Mouse (Mus musculus) midbrain, embryonic 15.5 days (tissue): Measurements from ENCODE around the gene Hmgcl. TPM values are rescaled to one million over a fixed set of nuclear protein-coding genes. Genes with fewer than 3 reads are reported as not detected.

ENCODE experiments used
- ATAC-seq: fragments of 200-750 bp; cut with Nextera tagmentation; replicated peaks from 2 replicates; pipeline ENCODE4 v1.8.0; 2017; ENCODE audit warnings: moderate TSS enrichment
- H3K27ac ChIP-seq: fragments of 300-500 bp; sonication (generic); 2 replicates; pipeline ENCODE4 v1.5.1; 2015; ENCODE audit warnings: mild to moderate bottlenecking, inconsistent platforms
- H3K27me3 ChIP-seq: fragments of 300-500 bp; sonication (generic); replicated peaks from 2 replicates; pipeline ENCODE4 v1.6.1; 2015; ENCODE audit warnings: inconsistent platforms
- H3K36me3 ChIP-seq: fragments of 300-500 bp; sonication (generic); replicated peaks from 2 replicates; pipeline ENCODE4 v1.6.1; 2015; ENCODE audit warnings: inconsistent platforms
- H3K4me1 ChIP-seq: fragments of 300-500 bp; sonication (generic); 2 replicates; pipeline ENCODE4 v1.6.1; 2015; ENCODE audit warnings: inconsistent platforms
- H3K4me2 ChIP-seq: fragments of 300-500 bp; sonication (generic); 2 replicates; pipeline ENCODE4 v1.6.1; 2015; ENCODE audit warnings: inconsistent platforms, mild to moderate bottlenecking, moderate library complexity
- H3K4me3 ChIP-seq: fragments of 300-500 bp; sonication (generic); 2 replicates; pipeline ENCODE4 v1.5.1; 2015; ENCODE audit warnings: mild to moderate bottlenecking, inconsistent platforms
- H3K9ac ChIP-seq: fragments of 300-500 bp; sonication (generic); 2 replicates; pipeline ENCODE4 v1.6.1; 2015; ENCODE audit warnings: mild to moderate bottlenecking, inconsistent platforms
- H3K9me3 ChIP-seq: fragments of 300-500 bp; sonication (generic); 2 replicates; pipeline ENCODE4 v1.6.1; 2016; ENCODE audit warnings: inconsistent platforms
- WGBS: fragments of 180-500 bp; shearing (Covaris S2); methylation state at CpG from one replicate; pipeline ENCODE4 v1.1.7; 2015; ENCODE audit warnings: mixed read lengths; 5-methylcytosine and 5-hydroxymethylcytosine counted together
- polyA plus RNA-seq: library from polyadenylated mRNA; unstranded; fragments of >200 nt; fragmentation: Nextera tagmentation; extraction: Ambion mirVana; gene quantifications from 2 replicates; pipeline ENCODE4 v1.2.1, GENCODE M21; 2015

The Hmgcl gene
- 57.0 and 63.4 TPM in 2 replicates for polyA plus RNA-seq

DNA sequence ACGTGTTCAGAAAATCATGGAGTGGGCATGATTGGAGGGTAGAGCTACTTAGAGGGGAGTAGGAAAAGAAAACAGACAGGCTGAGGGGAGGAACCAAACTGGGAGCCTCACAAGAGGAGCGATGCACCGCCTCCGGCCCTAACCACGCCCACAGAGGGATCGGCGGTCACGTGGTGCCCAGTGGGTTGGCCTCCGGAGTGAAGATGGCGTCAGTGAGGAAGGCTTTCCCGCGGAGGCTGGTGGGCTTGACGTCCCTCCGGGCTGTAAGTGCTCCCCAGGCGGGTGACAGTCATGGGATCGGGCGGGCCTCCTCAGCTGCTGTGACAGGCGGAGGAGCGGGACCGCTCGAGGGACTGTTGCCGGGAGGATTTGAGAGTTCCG is at the start of gene Hmgcl:
Hmgcl (plus strand) TSS at position 171 of the 381 bp plus-strand sequence.
- Histone ChIP-seq H3K27ac (peak within 1 kb of the TSS; percentile 81), H3K27me3 (no peaks in the 10 kb centered on the region), H3K9me3 (no peaks in the 10 kb centered on the region), H3K4me2 (peak within 1 kb of the TSS; percentile 82), H3K9ac (peak within 1 kb of the TSS; percentile 75), H3K4me3 (peak within 1 kb of the TSS; percentile 80), H3K4me1 (peaks cover 22% of the 10 kb centered on the region), H3K36me3 (no peaks in the 10 kb centered on the region)
- peak; percentile 93 for ATAC-seq
- WGBS, result 0% methylated on average over 23 of the region's 23 CpGs

DNA sequence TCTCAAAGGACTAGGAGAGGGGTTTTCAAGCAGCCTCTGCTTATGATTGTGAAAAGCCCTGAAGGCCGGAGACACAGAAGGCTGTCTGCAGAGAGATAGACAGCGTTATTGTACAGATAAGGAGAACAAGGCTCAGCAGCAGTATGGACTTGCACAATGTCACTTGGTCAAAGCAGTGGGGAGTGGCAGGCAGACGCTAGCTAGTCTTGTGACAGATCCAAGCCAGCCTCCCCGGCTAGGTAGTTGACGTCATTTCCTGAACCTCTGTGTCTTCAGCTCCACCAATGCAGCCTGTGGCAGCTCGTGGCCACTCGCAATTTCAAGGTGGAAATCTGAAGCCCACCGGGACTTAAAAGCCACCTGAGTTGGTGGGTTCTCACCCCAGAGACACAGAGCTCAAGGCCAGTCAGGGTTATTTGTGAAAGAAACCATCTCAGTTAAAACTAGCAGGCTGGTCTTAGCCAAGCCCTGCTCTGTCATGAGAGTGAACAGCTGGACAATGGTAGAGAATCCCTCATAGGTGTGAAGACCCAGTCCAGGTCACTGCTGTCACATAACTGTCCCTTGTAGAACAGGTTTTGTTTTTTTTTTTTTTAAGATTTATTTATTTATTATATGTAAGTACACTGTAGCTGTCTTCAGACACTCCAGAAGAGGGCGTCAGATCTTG is 47.7 kb upstream of the Hmgcl start:
- Histone ChIP-seq H3K27ac (no peak overlapping the region), H3K4me2 (no peak overlapping the region), H3K4me1 (no peaks in the 10 kb centered on the region), H3K9ac (no peak overlapping the region), H3K4me3 (no peak overlapping the region), H3K9me3 (no peaks in the 10 kb centered on the region), H3K36me3 (no peaks in the 10 kb centered on the region), H3K27me3 (no peaks in the 10 kb centered on the region)
- 76% methylated on average over 9 of the region's 9 CpGs for WGBS
- no peak for ATAC-seq

GRCm38 (mm10) chr4:135899050-135899448 is 47.2 kb upstream of the Hmgcl start:
- Histone ChIP-seq H3K36me3 (no peaks in the 10 kb centered on the region), H3K9ac (no peak overlapping the region), H3K4me2 (no peak overlapping the region), H3K9me3 (no peaks in the 10 kb centered on the region), H3K4me3 (no peak overlapping the region), H3K27ac (no peak overlapping the region), H3K4me1 (no peaks in the 10 kb centered on the region), H3K27me3 (no peaks in the 10 kb centered on the region)
- 90% methylated on average over 7 of the region's 7 CpGs for whole genome bisulfite sequencing
- ATAC-seq, result no peak

DNA sequence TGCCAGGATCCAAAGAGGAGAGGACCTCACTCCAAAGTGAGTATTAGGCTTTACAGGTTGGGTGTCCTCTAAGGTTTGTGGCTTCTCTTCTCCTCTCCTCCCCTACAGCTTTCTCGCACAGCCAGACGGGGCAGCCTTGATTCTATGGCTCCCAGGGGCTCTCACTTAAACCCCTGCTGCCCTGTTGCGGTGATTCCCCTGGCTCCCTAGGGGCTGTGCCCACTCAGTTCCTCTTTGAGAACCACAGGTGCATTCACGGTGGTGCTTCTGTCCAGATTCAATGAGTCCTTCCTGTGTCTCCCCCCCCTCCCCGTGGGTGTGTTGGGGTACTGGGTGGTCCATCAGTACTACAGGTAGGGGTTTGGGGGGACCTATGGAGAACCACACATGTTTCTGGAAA is 46.2 kb upstream of the Hmgcl start:
- whole genome bisulfite sequencing, result 78% methylated on average over 5 of the region's 5 CpGs
- no peak overlapping the region for H3K9ac ChIP-seq
- ATAC-seq, result no peak

GRCm38 (mm10) chr4:135902606-135903242 is 43.5 kb upstream of the Hmgcl start:
- no peaks in the 10 kb centered on the region for H3K27me3 ChIP-seq
- 93% methylated on average over 4 of the region's 4 CpGs for WGBS
- H3K4me1 ChIP-seq, result no peaks in the 10 kb centered on the region
- H3K9ac ChIP-seq, result no peak overlapping the region
- H3K36me3 ChIP-seq, result no peaks in the 10 kb centered on the region
- no peak overlapping the region for H3K27ac ChIP-seq
- no peak for ATAC-seq
- no peak overlapping the region for H3K4me3 ChIP-seq
- no peak overlapping the region for H3K4me2 ChIP-seq
- no peaks in the 10 kb centered on the region for H3K9me3 ChIP-seq

More for the DNA sequence above, 46.2 kb upstream of the Hmgcl start:
- no peaks in the 10 kb centered on the region for H3K9me3 ChIP-seq
- no peaks in the 10 kb centered on the region for H3K36me3 ChIP-seq
- H3K27me3 ChIP-seq, result no peaks in the 10 kb centered on the region
- no peak overlapping the region for H3K4me3 ChIP-seq
- no peak overlapping the region for H3K4me2 ChIP-seq
- no peaks in the 10 kb centered on the region for H3K4me1 ChIP-seq
- H3K27ac ChIP-seq, result no peak overlapping the region

- no peaks in the 10 kb centered on the region for H3K36me3 ChIP-seq
- H3K4me1 ChIP-seq, result no peaks in the 10 kb centered on the region
- no peak overlapping the region for H3K9ac ChIP-seq
- no peaks in the 10 kb centered on the region for H3K9me3 ChIP-seq
- no peak overlapping the region for H3K4me2 ChIP-seq
- H3K27me3 ChIP-seq, result no peaks in the 10 kb centered on the region
- ATAC-seq, result no peak
- no peak overlapping the region for H3K4me3 ChIP-seq
- 56% methylated on average over 1 of the region's 1 CpGs for WGBS
- no peak overlapping the region for H3K27ac ChIP-seq
Measured at GRCm38 (mm10) chr4:135904810-135905209, 41.4 kb upstream of the Hmgcl start.

DNA sequence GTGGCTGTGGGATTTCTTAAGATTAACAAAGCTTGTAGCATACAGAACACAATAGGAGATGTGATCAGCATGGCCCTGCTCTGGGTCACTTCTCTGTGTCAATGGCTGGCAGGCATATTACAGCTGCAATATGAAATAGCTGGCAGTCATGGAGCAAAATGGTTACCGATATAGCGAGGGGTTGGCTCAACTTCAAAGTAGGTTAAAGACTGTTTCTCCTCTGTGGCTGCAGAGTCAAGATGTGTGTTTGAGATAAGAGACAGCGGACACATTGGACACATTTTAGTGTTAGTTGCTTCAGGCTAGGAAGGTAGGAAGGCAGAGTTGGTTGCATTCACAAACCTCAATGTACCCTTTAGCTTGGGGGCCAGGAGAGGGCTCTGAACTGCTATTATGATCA is 39.6 kb upstream of the Hmgcl start:
- H3K27ac ChIP-seq, result no peak overlapping the region
- no peak overlapping the region for H3K4me2 ChIP-seq
- no peaks in the 10 kb centered on the region for H3K9me3 ChIP-seq
- WGBS, result 93% methylated on average over 3 of the region's 3 CpGs
- ATAC-seq, result no peak
- no peaks in the 10 kb centered on the region for H3K4me1 ChIP-seq
- no peak overlapping the region for H3K4me3 ChIP-seq
- H3K9ac ChIP-seq, result no peak overlapping the region
- no peaks in the 10 kb centered on the region for H3K27me3 ChIP-seq
- no peaks in the 10 kb centered on the region for H3K36me3 ChIP-seq

DNA sequence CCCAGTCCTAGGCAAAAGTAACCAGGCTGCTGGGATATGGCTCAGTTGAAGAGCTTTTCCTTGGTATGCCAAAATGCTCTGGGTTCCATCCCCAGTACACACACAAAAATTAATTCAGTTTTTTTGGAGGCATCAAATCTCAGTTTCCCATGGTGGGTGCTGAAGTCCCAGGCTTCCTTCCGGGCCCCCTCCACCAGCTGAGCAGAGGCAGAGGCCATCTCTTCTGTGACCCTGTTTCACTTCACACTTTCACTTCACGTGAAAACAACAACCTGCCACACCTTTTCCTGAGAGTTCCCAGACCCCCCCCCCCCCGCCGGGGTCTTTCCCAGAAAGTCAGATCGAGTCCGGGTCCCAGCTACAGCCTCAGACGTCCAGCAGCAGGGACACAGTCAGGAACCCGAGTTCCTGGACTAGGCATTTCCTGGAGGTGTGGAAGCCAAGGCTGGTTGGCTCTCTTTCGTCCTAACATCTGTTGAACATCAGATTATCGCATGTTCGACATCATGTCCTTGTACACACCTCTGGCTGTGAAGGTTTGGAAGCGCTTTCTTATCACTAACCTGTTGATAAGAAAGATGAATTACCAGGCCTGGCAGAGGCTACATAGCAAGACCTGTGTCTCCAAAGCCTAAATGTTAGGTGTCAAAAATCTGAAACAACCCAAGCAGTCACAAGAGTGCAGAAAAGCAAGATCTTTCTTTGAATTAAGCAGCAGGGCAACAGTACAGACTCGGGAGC is 36.8 kb upstream of the Hmgcl start:
- ATAC-seq, result no peak
- H3K9ac ChIP-seq, result no peak overlapping the region
- H3K4me2 ChIP-seq, result no peak overlapping the region
- no peaks in the 10 kb centered on the region for H3K27me3 ChIP-seq
- no peaks in the 10 kb centered on the region for H3K9me3 ChIP-seq
- no peak overlapping the region for H3K4me3 ChIP-seq
- WGBS, result 76% methylated on average over 13 of the region's 13 CpGs
- 0 out of 2 replicates have a peak, but pooled peaks cover 3% of the 10 kb centered on the region for H3K4me1 ChIP-seq
- no peak overlapping the region for H3K27ac ChIP-seq
- H3K36me3 ChIP-seq, result no peaks in the 10 kb centered on the region

- no peak overlapping the region for H3K9ac ChIP-seq
- whole genome bisulfite sequencing, result 71% methylated on average over 7 of the region's 7 CpGs
- H3K36me3 ChIP-seq, result no peaks in the 10 kb centered on the region
- ATAC-seq, result no peak
- no peaks in the 10 kb centered on the region for H3K27me3 ChIP-seq
- no peak overlapping the region for H3K4me3 ChIP-seq
- no peak overlapping the region for H3K27ac ChIP-seq
- H3K9me3 ChIP-seq, result no peaks in the 10 kb centered on the region
- H3K4me1 ChIP-seq, result 0 out of 2 replicates have a peak, but pooled peaks cover 3% of the 10 kb centered on the region
- no peak overlapping the region for H3K4me2 ChIP-seq
Measured at GRCm38 (mm10) chr4:135911531-135911930, 34.7 kb upstream of the Hmgcl start.

DNA sequence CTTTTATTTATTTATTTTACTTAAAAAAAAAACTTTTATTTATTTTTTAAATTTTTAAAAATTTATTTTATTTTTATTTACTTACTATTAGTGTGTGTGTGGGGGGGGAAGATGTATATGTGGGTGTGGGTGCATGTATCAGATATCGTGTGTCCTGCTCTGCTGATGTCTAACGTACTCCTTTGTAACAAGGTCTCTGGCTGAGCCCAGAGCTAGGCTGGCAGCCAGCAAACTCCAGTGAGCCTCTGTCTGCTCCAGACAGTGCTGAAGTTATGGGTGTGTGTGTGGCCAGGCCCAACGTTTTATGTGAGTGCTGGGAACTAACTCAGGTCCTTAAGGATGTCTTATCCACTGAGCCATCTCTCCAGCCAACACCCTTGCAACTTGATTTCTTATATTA is 34.1 kb upstream of the Hmgcl start:
- Histone ChIP-seq H3K4me3 (no peak overlapping the region), H3K27me3 (no peaks in the 10 kb centered on the region), H3K4me2 (no peak overlapping the region), H3K4me1 (0 out of 2 replicates have a peak, but pooled peaks cover 3% of the 10 kb centered on the region), H3K36me3 (no peaks in the 10 kb centered on the region), H3K9me3 (no peaks in the 10 kb centered on the region), H3K27ac (no peak overlapping the region), H3K9ac (no peak overlapping the region)
- ATAC-seq, result no peak
- 45% methylated on average over 3 of the region's 3 CpGs for WGBS

DNA sequence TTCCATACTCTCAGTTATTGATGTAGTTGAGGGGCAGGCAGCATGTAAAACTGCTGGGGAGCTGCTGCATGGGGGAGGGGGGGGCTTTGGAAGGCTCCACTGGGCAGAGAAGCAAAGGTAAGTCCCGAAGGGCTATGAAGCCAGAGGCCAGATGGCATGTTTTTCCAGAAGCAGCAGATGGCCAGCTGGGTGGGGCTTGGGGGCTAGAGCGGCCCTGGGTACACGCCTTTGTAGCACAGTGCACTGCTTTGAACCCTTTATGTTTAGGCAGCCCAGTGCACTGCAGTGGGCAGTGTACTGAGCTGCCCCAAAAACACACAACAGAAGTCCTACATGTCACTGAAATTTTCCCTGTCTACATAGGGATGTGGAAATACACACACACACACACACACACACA is 33.4 kb upstream of the Hmgcl start:
- 0 out of 2 replicates have a peak, but pooled peaks have one; percentile 58 for ATAC-seq
- H3K9me3 ChIP-seq, result no peaks in the 10 kb centered on the region
- H3K9ac ChIP-seq, result no peak overlapping the region
- H3K27ac ChIP-seq, result no peak overlapping the region
- no peaks in the 10 kb centered on the region for H3K36me3 ChIP-seq
- H3K4me1 ChIP-seq, result 0 out of 2 replicates have a peak, but pooled peaks cover 3% of the 10 kb centered on the region
- H3K27me3 ChIP-seq, result no peaks in the 10 kb centered on the region
- H3K4me2 ChIP-seq, result no peak overlapping the region
- WGBS, result 32% methylated on average over 3 of the region's 3 CpGs
- no peak overlapping the region for H3K4me3 ChIP-seq

- H3K4me3 ChIP-seq, result no peak overlapping the region
- no peak overlapping the region for H3K27ac ChIP-seq
- WGBS, result 72% methylated on average over 4 of the region's 4 CpGs
Measured at GRCm38 (mm10) chr4:135913433-135913832, 32.8 kb upstream of the Hmgcl start.

More at GRCm38 (mm10) chr4:135913433-135913832, 32.8 kb upstream of the Hmgcl start:
- Histone ChIP-seq H3K9ac (no peak overlapping the region), H3K4me1 (0 out of 2 replicates have a peak, but pooled peaks cover 3% of the 10 kb centered on the region), H3K4me2 (no peak overlapping the region), H3K9me3 (no peaks in the 10 kb centered on the region), H3K36me3 (no peaks in the 10 kb centered on the region), H3K27me3 (no peaks in the 10 kb centered on the region)
- ATAC-seq, result no peak
